Mouse (Mus musculus) liver, adult 2 months (tissue): ENCODE results near the gene Pknox1.

Experiments used
- CTCF ChIP-seq: fragments of 200-500 bp; IDR thresholded peaks from 2 replicates; pipeline ENCODE4 v1.5.1; 2011; ENCODE audit warnings: low read depth, low read length, control low read depth
- POLR2A ChIP-seq: fragments of 200-500 bp; IDR thresholded peaks from 2 replicates; pipeline ENCODE4 v1.6.1; 2011; ENCODE audit warnings: low read length, control low read depth; ENCODE audit not compliant: insufficient read depth; ENCODE audit errors: extremely low read depth

- TF ChIP-seq CTCF (no peak), POLR2A (no peak)
Measured at GRCm38 (mm10) chr17:31609895-31610294, 45.4 kb downstream of the Pknox1 start.
